Mouse (Mus musculus) CH12.LX (cell line): ENCODE data around the gene Stk17b. TPM values are rescaled to one million over a fixed set of nuclear protein-coding genes. Genes with fewer than 3 reads are reported as not detected.
"Not testable (repeated sequence)": the region's sequence is repeated elsewhere in the genome, so short reads cannot be mapped to it uniquely, and the experiment has no call there.

Experiments
- DNase-seq: peaks from one replicate; pipeline ENCODE4 v3.0.0-alpha.2; 2013; ENCODE audit errors: extremely low read depth
- H3K27ac ChIP-seq: 2 replicates; pipeline ENCODE4 v1.5.1; 2012; ENCODE audit warnings: low read depth, mild to moderate bottlenecking, control low read depth, moderate library complexity; ENCODE audit not compliant: insufficient read depth
- H3K27me3 ChIP-seq: replicated peaks from 2 replicates; pipeline ENCODE3; 2012; ENCODE audit warnings: inconsistent platforms
- H3K36me3 ChIP-seq, 2 experiments: replicated peaks in 1 of 2; 2 replicates each; pipeline versions ENCODE3 to v1.6.1; 2012; ENCODE audit warnings: inconsistent platforms in 1 of 2, low read length in 1 of 2, mild to moderate bottlenecking in 1 of 2, mixed read lengths in 1 of 2, moderate library complexity in 1 of 2; ENCODE audit not compliant: control insufficient read depth in 1 of 2, insufficient read depth in 1 of 2
- H3K4me1 ChIP-seq, 2 experiments: 2 replicates each; pipeline ENCODE4 v1.6.1; 2012; ENCODE audit warnings: inconsistent platforms in 1 of 2, moderate library complexity in 1 of 2; ENCODE audit not compliant: insufficient read depth in 2 of 2, control insufficient read depth in 1 of 2
- H3K4me2 ChIP-seq: 2 replicates; pipeline ENCODE4 v1.6.1; 2012; ENCODE audit warnings: low read depth, mild to moderate bottlenecking, control low read depth; ENCODE audit not compliant: poor library complexity, insufficient read depth, severe bottlenecking
- H3K4me3 ChIP-seq, 3 experiments: fragments of 150-350 bp in 1 of 3; sonication (generic) in 1 of 3; replicated peaks in 1 of 3; 2 replicates each; pipeline versions ENCODE3 to v1.5.1; 2011 to 2012; ENCODE audit warnings: low read depth in 2 of 3, low read length in 2 of 3, mild to moderate bottlenecking in 2 of 3, moderate library complexity in 2 of 3, control low read depth in 1 of 3, improper control_type of control experiment in 1 of 3, inconsistent platforms in 1 of 3, mixed read lengths in 1 of 3; ENCODE audit not compliant: poor library complexity in 1 of 3
- H3K79me2 ChIP-seq: replicated peaks from 2 replicates; pipeline ENCODE4 v1.6.1; 2012; ENCODE audit warnings: mild to moderate bottlenecking, moderate library complexity; ENCODE audit not compliant: control insufficient read depth, poor library complexity, insufficient read depth, severe bottlenecking; ENCODE audit errors: extremely low read depth
- H3K9ac ChIP-seq: 2 replicates; pipeline ENCODE4 v1.6.1; 2012; ENCODE audit warnings: low read depth, mild to moderate bottlenecking, control low read depth, moderate library complexity; ENCODE audit not compliant: insufficient read depth
- H3K9me3 ChIP-seq: replicated peaks from 2 replicates; pipeline ENCODE3; 2012; ENCODE audit warnings: low read length, inconsistent platforms, mixed read lengths
- CHD1 ChIP-seq: IDR thresholded peaks from 2 replicates; pipeline ENCODE4 v1.6.1; 2012; ENCODE audit warnings: low read depth, low read length, improper control_type of control experiment, inconsistent platforms
- CHD2 ChIP-seq: IDR thresholded peaks from 2 replicates; pipeline ENCODE4 v1.6.1; 2011; ENCODE audit warnings: low read length, improper control_type of control experiment
- CTCF ChIP-seq, 2 experiments: IDR thresholded peaks in 1 of 2; conservative IDR thresholded peaks in 1 of 2; 2 replicates each; pipeline ENCODE4 v1.5.1; 2011 to 2012; ENCODE audit warnings: low read depth in 2 of 2, low read length in 2 of 2, improper control_type of control experiment in 1 of 2, inconsistent platforms in 1 of 2, mild to moderate bottlenecking in 1 of 2, moderate library complexity in 1 of 2
- ETS1 ChIP-seq: conservative IDR thresholded peaks from 2 replicates; pipeline ENCODE4 v1.6.1; 2012; ENCODE audit warnings: low read depth, mild to moderate bottlenecking, inconsistent platforms, low read length, improper control_type of control experiment, moderate library complexity
- JUN ChIP-seq: IDR thresholded peaks from 2 replicates; pipeline ENCODE4 v1.6.1; 2011; ENCODE audit warnings: low read depth, mild to moderate bottlenecking, low read length, improper control_type of control experiment, moderate library complexity; ENCODE audit not compliant: insufficient read depth
- PAX5 ChIP-seq: IDR thresholded peaks from 2 replicates; pipeline ENCODE4 v1.6.1; 2012; ENCODE audit warnings: low read length, inconsistent platforms, mixed read lengths
- RAD21 ChIP-seq: IDR thresholded peaks from 2 replicates; pipeline ENCODE4 v1.6.1; 2011; ENCODE audit warnings: low read depth, mild to moderate bottlenecking, low read length, improper control_type of control experiment, moderate library complexity
- SIN3A ChIP-seq: IDR thresholded peaks from 2 replicates; pipeline ENCODE4 v1.6.1; 2012; ENCODE audit warnings: low read length, improper control_type of control experiment, inconsistent platforms
- SMC3 ChIP-seq: IDR thresholded peaks from 2 replicates; pipeline ENCODE4 v1.6.1; 2011; ENCODE audit warnings: low read depth, low read length, improper control_type of control experiment
- TBP ChIP-seq: conservative IDR thresholded peaks from 2 replicates; pipeline ENCODE4 v1.6.1; 2011; ENCODE audit warnings: low read depth, low read length, improper control_type of control experiment
- USF1 ChIP-seq: IDR thresholded peaks from 2 replicates; pipeline ENCODE4 v1.6.1; 2014; ENCODE audit warnings: low read depth, mild to moderate bottlenecking, inconsistent platforms, low read length, improper control_type of control experiment
- ZC3H11A ChIP-seq: IDR thresholded peaks from 2 replicates; pipeline ENCODE4 v1.6.1; 2012; ENCODE audit warnings: low read depth, mild to moderate bottlenecking, inconsistent platforms, low read length, improper control_type of control experiment
- ZMIZ1 ChIP-seq: IDR thresholded peaks from 2 replicates; pipeline ENCODE4 v1.6.1; 2012; ENCODE audit warnings: low read depth, mild to moderate bottlenecking, inconsistent platforms, low read length, improper control_type of control experiment
- ZNF384 ChIP-seq: IDR thresholded peaks from 2 replicates; pipeline ENCODE4 v1.6.1; 2012; ENCODE audit warnings: low read depth, low read length, improper control_type of control experiment, inconsistent platforms
- dilution Hi-C: fragments of 300-500 bp; cut with MboI; formaldehyde crosslinking; loops from 2 replicates; pipeline ENCODE4 v1.14.3; 2020; ENCODE audit warnings: low sequenced_read_pairs; ENCODE audit not compliant: extremely low pct_unique_long_range_greater_than_20kb, extremely low pct_ligation_motif_present
- in situ Hi-C: fragments of 300-500 bp; cut with MboI; formaldehyde crosslinking; loops from 3 replicates; pipeline ENCODE4 v1.14.3; 2019; ENCODE audit warnings: low sequenced_read_pairs, low pct_ligation_motif_present, low pct_unique_long_range_greater_than_20kb, mixed read lengths
- polyA plus RNA-seq: library from polyadenylated mRNA; unstranded; fragments of >175 nt; gene quantifications from 2 replicates; pipeline ENCODE4 v1.2.1, GENCODE M21; 2012; ENCODE audit warnings: low read depth; ENCODE audit not compliant: insufficient read length
- total RNA-seq, 2 experiments: library from RNA; depleted of rRNA; stranded (reverse); fragments of 300-350 nt in 1 of 2; fragments of >200 nt in 1 of 2; gene quantifications; 2 replicates each; pipeline ENCODE4 v1.2.3; 2012 to 2014

The Stk17b gene
- total and polyA plus RNA-seq, 3 experiments: 25.2 to 58.6 (median 46.3) TPM

GRCm38 (mm10) chr1:53741742-53742458, 43.1 kb downstream of the Stk17b start:
- H3K9ac ChIP-seq: no peak overlapping the region
- in situ Hi-C loops: no loop called here
- no peak overlapping the region for H3K4me2 ChIP-seq
- no peaks in the 10 kb centered on the region for H3K79me2 ChIP-seq
- TF ChIP-seq JUN (no peak), ZMIZ1 (no peak), ZNF384 (no peak), ETS1 (no peak), ZC3H11A (no peak), RAD21 (no peak), CHD2 (no peak), CTCF (conservative IDR thresholded peaks at IDR 0.05 in 1 of 2, IDR thresholded peaks at IDR 0.05 in 1 of 2; ENCODE audit: low read depth in 2 of 2, low read length in 2 of 2) (no peak), USF1 (no peak), TBP (no peak)
- no peaks in the 10 kb centered on the region for H3K36me3 ChIP-seq
- dilution Hi-C loops: no loop called here
- no peak overlapping the region for H3K27ac ChIP-seq
- DNase-seq: no peak
- peaks cover 0 to 5% of the 10 kb centered on the region in 2 experiments; a peak in 1 of 4 replicates for H3K4me1 ChIP-seq
- H3K27me3 ChIP-seq: no peaks in the 10 kb centered on the region
- no peak overlapping the region for H3K4me3 ChIP-seq
- H3K9me3 ChIP-seq: no peaks in the 10 kb centered on the region

- Histone ChIP-seq H3K79me2 (no peaks in the 10 kb centered on the region), H3K9ac (no peak overlapping the region), H3K27me3 (no peaks in the 10 kb centered on the region), H3K36me3 (no peaks in the 10 kb centered on the region), H3K4me3 (no peak overlapping the region), H3K27ac (no peak overlapping the region), H3K9me3 (no peaks in the 10 kb centered on the region), H3K4me2 (no peak overlapping the region), H3K4me1 (peaks cover 1 to 6% of the 10 kb centered on the region in 2 experiments; a peak in 3 of 4 replicates)
- no peak for DNase-seq
- TF ChIP-seq CHD1 (no peak), SIN3A (no peak), SMC3 (no peak), PAX5 (no peak)
- in situ Hi-C loops (no loop called here), dilution Hi-C loops (no loop called here)
Observed at GRCm38 (mm10) chr1:53740777-53741336, 44.2 kb downstream of the Stk17b start.

GRCm38 (mm10) chr1:53740077-53740776, 44.8 kb downstream of the Stk17b start:
- DNase-seq, H3K4me2 ChIP-seq, in situ Hi-C loops, H3K79me2 ChIP-seq, H3K27ac ChIP-seq, dilution Hi-C loops, H3K27me3 ChIP-seq, H3K36me3 ChIP-seq, H3K9me3 ChIP-seq, H3K4me3 ChIP-seq, H3K9ac ChIP-seq: not testable (repeated sequence)
- H3K4me1 ChIP-seq: peaks cover 8 to 13% of the 10 kb centered on the region in 2 experiments; a peak in 3 of 4 replicates
